Mouse (Mus musculus) midbrain, postnatal 0 days (tissue): ENCODE results near the gene Uqcrq. TPM values are rescaled to one million over a fixed set of nuclear protein-coding genes. Genes with fewer than 3 reads are reported as not detected.
"Not testable (repeated sequence)": the region's sequence is repeated elsewhere in the genome, so short reads cannot be mapped to it uniquely, and the experiment has no call there.

Experiments used
- ATAC-seq: fragments of 200-750 bp; cut with Nextera tagmentation; 2 replicates; pipeline ENCODE4 v1.8.0; 2017; ENCODE audit warnings: moderate number of reproducible peaks, mild to moderate bottlenecking, moderate TSS enrichment, moderate library complexity; ENCODE audit not compliant: low FRiP score
- DNase-seq: peaks from one replicate; pipeline ENCODE4 v3.0.0-alpha.2; 2015; ENCODE audit warnings: low spot score
- H3K27ac ChIP-seq: fragments of 300-500 bp; sonication (generic); 2 replicates; pipeline ENCODE4 v1.5.1; 2014; ENCODE audit warnings: low read depth, mild to moderate bottlenecking, low read length, mixed read lengths
- H3K27me3 ChIP-seq: fragments of 300-500 bp; sonication (generic); 2 replicates; pipeline ENCODE4 v1.6.1; 2014; ENCODE audit warnings: low read length, control low read depth, mixed read lengths; ENCODE audit not compliant: insufficient read depth
- H3K36me3 ChIP-seq: fragments of 300-500 bp; sonication (generic); 2 replicates; pipeline ENCODE4 v1.6.1; 2014; ENCODE audit warnings: low read length, control low read depth, mixed read lengths; ENCODE audit not compliant: insufficient read depth
- H3K4me1 ChIP-seq: fragments of 300-500 bp; sonication (generic); 2 replicates; pipeline ENCODE4 v1.6.1; 2014; ENCODE audit warnings: mild to moderate bottlenecking, control low read depth, antibody characterized with exemption, low read length, mixed read lengths; ENCODE audit not compliant: insufficient read depth
- H3K4me2 ChIP-seq: fragments of 300-500 bp; sonication (generic); 2 replicates; pipeline ENCODE4 v1.6.1; 2014; ENCODE audit warnings: low read depth, mild to moderate bottlenecking, low read length, mixed read lengths; ENCODE audit not compliant: poor library complexity, severe bottlenecking
- H3K4me3 ChIP-seq: fragments of 300-500 bp; sonication (generic); 2 replicates; pipeline ENCODE4 v1.5.1; 2014; ENCODE audit warnings: low read depth, mild to moderate bottlenecking, low read length, moderate library complexity
- H3K9ac ChIP-seq: fragments of 300-500 bp; sonication (generic); replicated peaks from 2 replicates; pipeline ENCODE4 v1.6.1; 2014; ENCODE audit warnings: mild to moderate bottlenecking, low read length, moderate library complexity, mixed read lengths; ENCODE audit not compliant: poor library complexity, severe bottlenecking
- H3K9me3 ChIP-seq: fragments of 300-500 bp; sonication (generic); 2 replicates; pipeline ENCODE4 v1.6.1; 2016; ENCODE audit warnings: low read length, control low read depth
- CTCF ChIP-seq: IDR thresholded peaks from 2 replicates; pipeline ENCODE4 v1.5.1; 2016; ENCODE audit warnings: antibody characterized with exemption, mild to moderate bottlenecking
- WGBS: fragments of 180-500 bp; shearing (Covaris S2); extraction: QIAGEN DNeasy Blood & Tissue Kit; methylation state at CpG from one replicate; pipeline ENCODE4 v1.1.7; 2014; 5-methylcytosine and 5-hydroxymethylcytosine counted together
- polyA plus RNA-seq: library from polyadenylated mRNA; unstranded; fragments of >200 nt; fragmentation: Nextera tagmentation; extraction: Ambion mirVana; gene quantifications from 2 replicates; pipeline ENCODE4 v1.2.1, GENCODE M21; 2015
- total RNA-seq: library from RNA; depleted of rRNA; stranded (reverse); fragments of >200 nt; gene quantifications from 2 replicates; pipeline ENCODE4 v1.2.3, GENCODE M21; 2014

Uqcrq gene
- total and polyA plus RNA-seq, 2 experiments from 2014 or later = 23.8 to 860 TPM

DNA sequence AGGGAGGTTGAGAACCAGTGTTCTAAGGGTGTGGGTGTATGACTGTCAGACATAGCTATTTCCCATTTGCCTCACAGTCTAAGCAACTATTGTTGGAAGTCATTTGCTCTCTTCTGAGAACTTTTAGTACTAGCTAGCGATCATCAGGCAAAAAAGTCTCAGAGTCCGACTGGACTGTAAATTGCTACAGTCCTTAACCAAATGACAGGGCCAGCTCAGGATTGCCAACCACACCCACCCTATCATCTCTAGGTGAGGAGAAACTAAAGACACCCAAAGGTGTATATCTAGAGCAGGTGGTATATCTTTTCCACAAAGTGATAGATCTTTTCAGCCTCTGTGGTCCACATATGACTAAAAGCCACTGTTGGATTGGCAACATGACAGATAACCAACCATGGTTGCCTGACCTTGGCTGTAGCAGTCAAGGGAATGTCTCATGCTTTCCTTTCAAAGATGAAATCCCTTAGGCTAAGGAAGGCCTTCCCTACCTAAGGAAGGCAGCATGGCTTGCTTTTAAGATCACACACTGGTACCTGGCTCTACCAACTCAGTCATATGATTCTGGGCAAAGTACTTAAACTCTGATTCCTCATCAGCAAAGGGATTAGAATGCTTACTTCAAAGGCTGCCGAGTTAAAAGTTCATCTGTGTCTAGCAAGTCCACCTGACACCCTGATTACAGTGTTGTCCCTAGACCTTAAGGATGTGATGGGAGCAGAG is 2.5 kb downstream of the Uqcrq start:
- Histone ChIP-seq H3K4me3 (no peak overlapping the region), H3K36me3 (peaks cover 9% of the 10 kb centered on the region), H3K27me3 (no peaks in the 10 kb centered on the region), H3K4me2 (no peak overlapping the region), H3K4me1 (peaks cover 9% of the 10 kb centered on the region; the same call in 1 of the 2 replicates), H3K9ac (no peak overlapping the region), H3K27ac (no peak overlapping the region), H3K9me3 (no peaks in the 10 kb centered on the region)
- TF ChIP-seq CTCF = no peak
- DNase-seq (no peak), ATAC-seq (no peak)
- 97% methylated on average over 3 of the region's 3 CpGs for WGBS

DNA sequence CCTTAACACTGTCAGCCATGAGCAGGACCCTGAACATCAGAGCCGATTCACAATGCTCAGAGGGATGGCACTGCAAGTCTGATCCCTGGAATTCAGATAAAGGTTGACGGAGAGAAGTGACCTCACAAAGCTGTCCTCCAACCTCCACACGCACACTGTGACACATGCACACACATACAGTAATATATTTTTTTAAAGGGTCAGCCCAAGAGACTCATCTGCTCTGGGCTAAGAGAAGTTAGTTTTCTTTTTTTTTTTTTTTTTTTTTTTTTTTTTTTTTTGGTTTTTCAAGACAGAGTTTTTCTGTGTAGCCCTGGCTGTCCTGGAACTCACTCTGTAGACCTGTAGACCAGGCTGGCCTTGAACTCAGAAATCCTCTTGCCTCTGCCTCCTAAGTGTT is 3.7 kb downstream of the Uqcrq start:
- H3K4me3 ChIP-seq, ATAC-seq: not testable (repeated sequence)
- WGBS = 90% methylated on average over 3 of the region's 3 CpGs

DNA sequence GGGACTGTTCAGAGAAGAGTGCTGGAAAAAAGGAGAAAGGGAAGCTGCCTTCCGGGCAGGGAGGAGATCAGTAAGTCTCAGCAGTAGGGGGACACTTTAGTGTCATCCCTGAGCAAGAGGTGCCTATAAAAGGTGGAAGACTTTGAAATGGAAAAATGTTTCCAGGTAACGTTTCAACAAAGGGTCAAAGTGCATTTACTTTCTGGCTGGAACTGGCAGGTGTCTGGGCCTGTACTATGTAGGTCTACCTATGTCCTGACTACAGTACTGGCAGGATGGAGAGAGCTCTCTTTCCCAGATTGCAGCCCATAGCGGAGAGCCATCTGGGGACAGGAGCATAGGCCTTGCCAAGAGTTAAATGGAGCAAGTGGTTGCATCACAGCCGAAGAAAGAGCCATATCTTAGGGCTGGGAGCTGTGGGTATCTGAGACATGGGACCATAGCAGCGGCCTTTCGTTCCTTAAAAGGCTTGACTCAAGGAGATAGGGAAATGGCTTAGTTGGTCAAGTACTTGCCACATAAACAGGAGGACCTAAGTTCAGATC is 4.8 kb downstream of the Uqcrq start:
- Histone ChIP-seq H3K27ac (no peak overlapping the region), H3K4me2 (no peak overlapping the region), H3K9ac (no peak overlapping the region), H3K36me3 (peaks cover 13% of the 10 kb centered on the region), H3K4me3 (no peak overlapping the region), H3K4me1 (peaks cover 5% of the 10 kb centered on the region; the same call in 1 of the 2 replicates), H3K27me3 (no peaks in the 10 kb centered on the region), H3K9me3 (no peaks in the 10 kb centered on the region)
- 85% methylated on average over 6 of the region's 6 CpGs for WGBS
- TF ChIP-seq CTCF = no peak
- ATAC-seq (no peak), DNase-seq (no peak)

More for the DNA sequence above, 3.7 kb downstream of the Uqcrq start:
- H3K4me1 ChIP-seq, H3K4me2 ChIP-seq, H3K9ac ChIP-seq, H3K36me3 ChIP-seq, H3K9me3 ChIP-seq, H3K27ac ChIP-seq, H3K27me3 ChIP-seq, DNase-seq: not testable (repeated sequence)

DNA sequence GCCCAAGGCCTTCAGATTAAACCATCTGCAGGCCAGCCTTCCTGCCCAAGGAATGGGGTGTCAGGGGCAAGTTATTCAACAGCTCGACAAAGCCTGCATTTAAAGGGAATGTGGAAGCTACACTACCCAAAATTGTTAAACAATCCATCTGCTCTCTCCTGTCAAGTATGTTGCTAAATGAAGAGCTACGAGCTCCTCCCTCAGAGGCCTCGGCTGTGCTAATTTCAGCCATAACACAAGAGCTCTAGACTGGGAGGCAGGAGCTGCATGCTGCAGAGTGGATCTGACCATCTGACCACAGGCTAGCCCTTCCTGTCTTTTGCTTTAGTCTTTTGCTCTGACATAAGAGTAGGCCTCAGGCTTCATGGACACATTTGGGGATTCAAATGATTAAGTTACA is 5.4 kb downstream of the Uqcrq start:
- Histone ChIP-seq H3K9ac (no peak overlapping the region; the same call in 1 of the 2 replicates), H3K27me3 (no peaks in the 10 kb centered on the region), H3K27ac (no peak overlapping the region), H3K9me3 (no peaks in the 10 kb centered on the region), H3K4me3 (no peak overlapping the region), H3K4me2 (no peak overlapping the region), H3K36me3 (peaks cover 13% of the 10 kb centered on the region), H3K4me1 (peaks cover 5% of the 10 kb centered on the region; the same call in 1 of the 2 replicates)
- ATAC-seq (no peak), DNase-seq (no peak)
- WGBS = 81% methylated on average over 3 of the region's 3 CpGs
- TF ChIP-seq CTCF = no peak

DNA sequence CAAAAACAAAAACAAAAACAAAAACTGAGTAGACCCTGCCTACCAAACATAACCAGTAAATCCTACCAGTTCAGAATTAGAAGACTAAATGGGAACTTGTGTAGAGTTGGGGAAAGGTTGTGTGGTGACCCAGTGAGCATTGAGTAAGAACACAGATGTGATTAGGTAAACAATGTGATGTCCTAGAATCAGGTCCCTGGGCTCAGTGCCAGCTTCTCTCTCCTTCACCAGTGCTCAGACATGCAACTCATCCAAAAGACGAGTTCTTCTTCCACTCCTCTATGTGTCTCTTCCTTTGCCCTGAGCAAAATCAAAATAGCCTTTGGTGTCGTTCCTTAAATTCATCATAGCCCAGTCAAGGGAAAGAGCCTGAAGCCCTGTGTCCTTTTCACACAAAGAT is 5.8 kb downstream of the Uqcrq start:
- Histone ChIP-seq H3K4me2 (no peak overlapping the region), H3K36me3 (peaks cover 16% of the 10 kb centered on the region), H3K4me1 (peaks cover 5% of the 10 kb centered on the region; the same call in 1 of the 2 replicates), H3K9me3 (no peaks in the 10 kb centered on the region), H3K27ac (no peak overlapping the region), H3K9ac (no peak overlapping the region; the same call in 1 of the 2 replicates), H3K4me3 (no peak overlapping the region), H3K27me3 (no peaks in the 10 kb centered on the region)
- TF ChIP-seq CTCF = no peak
- 68% methylated on average over 2 of the region's 2 CpGs for WGBS
- DNase-seq (no peak), ATAC-seq (no peak)

DNA sequence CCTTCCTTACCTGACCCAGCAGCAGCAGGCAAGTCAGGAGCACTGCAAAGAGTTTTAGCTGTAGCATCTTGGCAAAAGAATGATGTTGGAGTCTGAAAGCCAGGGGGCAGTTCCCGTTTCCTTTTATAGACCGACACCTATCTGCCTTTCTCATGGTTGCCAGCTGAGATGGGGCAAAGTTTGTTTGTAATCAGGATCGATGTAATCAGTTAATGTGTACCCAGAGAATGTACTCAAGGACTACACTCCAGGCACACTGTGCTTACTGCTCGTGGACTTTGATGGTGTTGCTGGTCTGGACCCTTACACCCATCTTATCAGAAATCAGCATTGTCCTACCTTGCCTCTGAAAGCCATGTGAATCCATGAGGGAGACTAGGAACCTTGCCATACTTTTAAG is 7.6 kb downstream of the Uqcrq start, which contains the start of gene Leap2:
TSS of gene Leap2 (minus strand) at position 135 of the 400 bp plus-strand sequence.
- Histone ChIP-seq H3K4me1 (no peaks in the 10 kb centered on the region), H3K9ac (no peak within 1 kb of the TSS), H3K9me3 (no peaks in the 10 kb centered on the region), H3K27me3 (no peaks in the 10 kb centered on the region), H3K4me2 (no peak within 1 kb of the TSS), H3K27ac (no peak within 1 kb of the TSS), H3K4me3 (no peak within 1 kb of the TSS), H3K36me3 (peaks cover 21% of the 10 kb centered on the region)
- TF ChIP-seq CTCF = no peak
- ATAC-seq = no peak
- no peak for DNase-seq
- WGBS = 89% methylated on average over 4 of the region's 4 CpGs
